8 mouse cellular contexts compared by ENCODE assay signal in genomic region chr1:192190508-192191321, GRCm38 (mm10). TPM values are rescaled to one million over a fixed set of nuclear protein-coding genes. Genes with fewer than 3 reads are reported as not detected.
A peak's percentile ranks its signal among the peaks of the same experiment; 100 is the strongest.
DNase-seq lines count a peak whose midpoint lies in the region; ATAC-seq lines count a peak whose summit lies in the region.

Gene Kcnh1 (plus strand): TSS chr1:192190774.

- ATAC-seq in common myeloid progenitor, adult 5-6 weeks (replicated peaks; ENCODE audit: low read depth, poor library complexity, severe bottlenecking): peak; percentile 94
- ATAC-seq in megakaryocyte, adult 5-6 weeks (ENCODE audit: poor library complexity, severe bottlenecking): peak; percentile 86

- peak; percentile 91 to 96 for DNase-seq in adrenal gland, adult (ENCODE audit: inconsistent age in 2 of 2, low spot score in 1 of 2)
- peak; percentile 90 for DNase-seq in gastrocnemius, postnatal 10 days
- peak; percentile 42 for DNase-seq in induced T-regulatory cell, adult 2 months (ENCODE audit: low read depth)
- DNase-seq in left cerebral cortex, adult 8-10 months (ENCODE audit: low spot score in 2 of 2): peak; percentile 90 to 92
- peak; percentile 94 to 95 for DNase-seq in right cerebral cortex, postnatal 10 days (ENCODE audit: low spot score in 2 of 2)
- DNase-seq in urinary bladder, postnatal 10 days (ENCODE audit: low spot score): peak; percentile 68

RNA-seq across cellular contexts. Expression of gene Kcnh1, which starts in this region (rescaled TPM):
- total RNA-seq in common myeloid progenitor, adult 5-6 weeks (2017): not detected in 2 replicates
- total RNA-seq in gastrocnemius, postnatal 10 days (2021): under 1 TPM; 0.11 to 0.14 TPM
- total RNA-seq in left cerebral cortex, adult 8-10 months (2022): 10 to 100 TPM; 61.1 to 73.6 (median 64.3) TPM
- total RNA-seq in megakaryocyte, adult 5-6 weeks (2015): not detected in 2 replicates
- total RNA-seq in megakaryocyte, adult 5-6 weeks (2017): not detected in 2 replicates

Comparison
In these comparisons a context has a peak if more than half of its experiments do, and no peak if none do; other contexts are left out.
1. Peak in every context shown above with its lines: DNase-seq and ATAC-seq.
2. RNA of gene Kcnh1 (total RNA-seq): 61.1 to 73.6 TPM in left cerebral cortex, adult 8-10 months; 0.11 to 0.14 TPM in gastrocnemius, postnatal 10 days, not detected in common myeloid progenitor, adult 5-6 weeks and not detected in megakaryocyte, adult 5-6 weeks; every median in the first group is over 10 times any median in the second.
3. Peak in ATAC-seq in common myeloid progenitor, adult 5-6 weeks; RNA of the gene not detected or under 1 TPM.
4. Peak in DNase-seq in gastrocnemius, postnatal 10 days; RNA of the gene not detected or under 1 TPM.
5. Peak in ATAC-seq in megakaryocyte, adult 5-6 weeks; RNA of the gene not detected or under 1 TPM.
6. DNase-seq: peak in every context shown above with its lines; median percentile 94 in right cerebral cortex, postnatal 10 days; 94 in adrenal gland, adult; 91 in left cerebral cortex, adult 8-10 months; 90 in gastrocnemius, postnatal 10 days; 68 in urinary bladder, postnatal 10 days; 42 in induced T-regulatory cell, adult 2 months.